ENCODE assay signal across 8 mouse cellular contexts in genomic region chrX:72908404-72908741, GRCm38 (mm10). TPM values are rescaled to one million over a fixed set of nuclear protein-coding genes. Genes with fewer than 3 reads are reported as not detected.
A peak's percentile ranks its signal among the peaks of the same experiment; 100 is the strongest.
DNase-seq lines count a peak whose midpoint lies in the region; ATAC-seq and TF ChIP-seq lines count a peak whose summit lies in the region.
"Had no signal": no experiment of that assay in that cellular context is flagged by ENCODE, and none has a peak within 500 bp of the region (broad histone marks: within the 10 kb centered on the region; RNA-seq: fewer than 3 reads in every experiment).

No protein-coding gene starts in this region.

- no peak overlapping the region for H3K9ac ChIP-seq in forebrain, postnatal 0 days
- H3K9ac ChIP-seq in neural tube, embryonic 14.5 days (replicated peaks; ENCODE audit: low read depth, low read length) = no peak overlapping the region
- H3K9ac ChIP-seq: embryonic facial prominence, embryonic 15.5 days had no signal

- H3K36me3 ChIP-seq in forebrain, postnatal 0 days (ENCODE audit: insufficient read depth) = no peaks in the 10 kb centered on the region
- no peaks in the 10 kb centered on the region for H3K36me3 ChIP-seq in neural tube, embryonic 14.5 days (ENCODE audit: control insufficient read depth, insufficient read depth, low read length)
- H3K36me3 ChIP-seq: embryonic facial prominence, embryonic 15.5 days had no signal

- 14% methylated on average over 2 of the region's 2 CpGs for WGBS in forebrain, postnatal 0 days
- 17% methylated on average over 2 of the region's 2 CpGs for WGBS in neural tube, embryonic 14.5 days

- DNase-seq in left cerebral cortex, postnatal 25 days (ENCODE audit: low spot score in 2 of 2) = peak; percentile 12 to 41
- DNase-seq in left cerebral cortex, postnatal 36 days (ENCODE audit: low spot score in 2 of 2) = no peak
- DNase-seq in brain, embryonic 14.5 days (ENCODE audit: low read depth) = peak; percentile 82
- peak; percentile 47 for DNase-seq in forebrain, postnatal 0 days
- DNase-seq in layer of hippocampus, postnatal 10 days (ENCODE audit: low spot score in 2 of 2) = peak; percentile 13 to 35
- no peak for DNase-seq in c-Kit-positive CD71-positive TER-119-positive erythroid progenitor cells, embryonic 14.5 days (ENCODE audit: low spot score)

- intact Hi-C loops in left cerebral cortex, postnatal 25 days (cut with DNase I) = loop anchor here (5.0 kb wide), 1 partner anchor 1261 kb away; no protein-coding TSS in a partner anchor
- intact Hi-C loops in left cerebral cortex, postnatal 36 days (cut with DNase I) = loop anchor here (5.0 kb wide), 1 partner anchor 1261 kb away; no protein-coding TSS in a partner anchor

- TF ChIP-seq POLR2A in brain, embryonic 14.5 days (IDR thresholded peaks at IDR 0.05; ENCODE audit: borderline replicate concordance, extremely low read depth, insufficient read depth, insufficient read length, poor library complexity, severe bottlenecking) = no peak

- peak; percentile 80 for ATAC-seq in forebrain, postnatal 0 days
- peak; percentile 86 for ATAC-seq in neural tube, embryonic 14.5 days (ENCODE audit: low read depth)

- H3K4me3 ChIP-seq in forebrain, postnatal 0 days (ENCODE audit: low read depth, low read length) = no peak overlapping the region
- no peak overlapping the region for H3K4me3 ChIP-seq in neural tube, embryonic 14.5 days (ENCODE audit: low read depth, low read length)
- H3K4me3 ChIP-seq: embryonic facial prominence, embryonic 15.5 days had no signal

- no peak overlapping the region for H3K4me2 ChIP-seq in forebrain, postnatal 0 days (ENCODE audit: low read depth)
- no peak overlapping the region for H3K4me2 ChIP-seq in neural tube, embryonic 14.5 days (ENCODE audit: low read depth, low read length)
- H3K4me2 ChIP-seq: embryonic facial prominence, embryonic 15.5 days had no signal

- peak; percentile 51; the same call in 1 of the 2 replicates for TF ChIP-seq CTCF in brain, embryonic 14.5 days (IDR thresholded peaks at IDR 0.05; ENCODE audit: borderline replicate concordance, extremely low read depth, insufficient read depth, insufficient read length)
- peak; percentile 63 for TF ChIP-seq CTCF in forebrain, postnatal 0 days (IDR thresholded peaks at IDR 0.05; ENCODE audit: low read depth)

- H3K9me3 ChIP-seq in forebrain, postnatal 0 days (ENCODE audit: low read length) = no peaks in the 10 kb centered on the region
- no peaks in the 10 kb centered on the region for H3K9me3 ChIP-seq in neural tube, embryonic 14.5 days (ENCODE audit: control insufficient read depth, low read length)
- H3K9me3 ChIP-seq: embryonic facial prominence, embryonic 15.5 days had no signal

- no peaks in the 10 kb centered on the region for H3K27me3 ChIP-seq in forebrain, postnatal 0 days (ENCODE audit: insufficient read depth, low read length)
- no peaks in the 10 kb centered on the region for H3K27me3 ChIP-seq in neural tube, embryonic 14.5 days (ENCODE audit: control insufficient read depth, insufficient read depth, low read length)
- H3K27me3 ChIP-seq: embryonic facial prominence, embryonic 15.5 days had no signal

- H3K27ac ChIP-seq in forebrain, postnatal 0 days (ENCODE audit: low read depth, low read length) = no peak overlapping the region
- H3K27ac ChIP-seq in neural tube, embryonic 14.5 days (ENCODE audit: low read depth, low read length) = no peak overlapping the region
- H3K27ac ChIP-seq: embryonic facial prominence, embryonic 15.5 days had no signal

- H3K4me1 ChIP-seq in forebrain, postnatal 0 days (ENCODE audit: insufficient read depth) = no peaks in the 10 kb centered on the region
- H3K4me1 ChIP-seq in neural tube, embryonic 14.5 days (ENCODE audit: control insufficient read depth, insufficient read depth, low read length) = no peaks in the 10 kb centered on the region
- H3K4me1 ChIP-seq: embryonic facial prominence, embryonic 15.5 days had no signal

RNA-seq across cellular contexts. Expression of gene Cetn2, which starts 9.8 kb away (rescaled TPM):
- total RNA-seq in left cerebral cortex, postnatal 25 days (2021) = 10 to 100 TPM; 51.5 to 52.6 TPM
- total RNA-seq in left cerebral cortex, postnatal 36 days (2021) = 10 to 100 TPM; 49.5 to 52.0 TPM
- 36.5 and 39.7 TPM in 2 replicates for polyA plus RNA-seq in brain, embryonic 14.5 days (2012; rRNA removed)
- total RNA-seq in forebrain, postnatal 0 days (2014; rRNA removed) = 41.4 and 47.1 TPM in 2 replicates
- 95.5 and 105 TPM in 2 replicates for polyA plus RNA-seq in forebrain, postnatal 0 days (2015; fragmentation: Nextera tagmentation; extraction: Ambion mirVana)
- 10 to 100 TPM; 49.7 to 50.1 TPM for total RNA-seq in layer of hippocampus, postnatal 10 days (2021)
- 62.6 and 80.1 TPM in 2 replicates for polyA plus RNA-seq in neural tube, embryonic 14.5 days (2014; fragmentation: Nextera tagmentation; extraction: Ambion mirVana)

RNA-seq across cellular contexts. Expression of gene Nsdhl, which starts 10.0 kb away (rescaled TPM):
- total RNA-seq in left cerebral cortex, postnatal 25 days (2021) = 10 to 100 TPM; 23.0 to 25.8 TPM
- total RNA-seq in left cerebral cortex, postnatal 36 days (2021) = 10 to 100 TPM; 23.2 to 27.3 TPM
- polyA plus RNA-seq in brain, embryonic 14.5 days (2012; rRNA removed) = 41.6 and 42.6 TPM in 2 replicates
- 49.1 and 49.9 TPM in 2 replicates for total RNA-seq in forebrain, postnatal 0 days (2014; rRNA removed)
- polyA plus RNA-seq in forebrain, postnatal 0 days (2015; fragmentation: Nextera tagmentation; extraction: Ambion mirVana) = 41.7 and 44.8 TPM in 2 replicates
- total RNA-seq in layer of hippocampus, postnatal 10 days (2021) = 10 to 100 TPM; 51.7 to 52.8 TPM
- polyA plus RNA-seq in neural tube, embryonic 14.5 days (2014; fragmentation: Nextera tagmentation; extraction: Ambion mirVana) = 49.6 and 56.1 TPM in 2 replicates

Comparison
In these comparisons a context has a peak if more than half of its experiments do, and no peak if none do; other contexts are left out.
1. DNase-seq: peak in left cerebral cortex, postnatal 25 days (2 of 2), brain, embryonic 14.5 days (single experiment), forebrain, postnatal 0 days (single experiment) and layer of hippocampus, postnatal 10 days (2 of 2); none in left cerebral cortex, postnatal 36 days (0 of 2) and c-Kit-positive CD71-positive TER-119-positive erythroid progenitor cells, embryonic 14.5 days (single experiment).